Mouse (Mus musculus) gastrocnemius, postnatal 36 days (tissue): Measurements from ENCODE around the gene Golph3l. TPM values are rescaled to one million over a fixed set of nuclear protein-coding genes. Genes with fewer than 3 reads are reported as not detected.

Experiments
- total RNA-seq, 2 experiments: library from RNA; stranded (reverse); gene quantifications; 2 replicates each; pipeline ENCODE4 v1.2.3; 2021

Gene Golph3l
- total RNA-seq, 2 experiments from 2014 or later, result 8.0 to 10.1 TPM

Other genes with a start within 250 kb of the Golph3l start
- gene Setdb1, start 231.7 kb upstream of the Golph3l start, total RNA-seq, result 10 to 100 TPM in 1 of 2 experiments, 1 to 10 TPM in 1; 9.5 to 10.5 TPM
- gene 4930558C23Rik, start 186.1 kb upstream of the Golph3l start, total RNA-seq, result not detected
- gene Arnt, start 154.5 kb upstream of the Golph3l start, total RNA-seq, result 10 to 100 TPM; 34.0 to 44.8 TPM
- 1 to 10 TPM; 8.4 to 9.0 TPM for gene Ctsk, start 89.7 kb upstream of the Golph3l start, total RNA-seq
- 1 to 10 TPM; 3.0 to 5.9 TPM for gene Ctss, start 62.1 kb upstream of the Golph3l start, total RNA-seq
- gene Hormad1, start 29.3 kb upstream of the Golph3l start, total RNA-seq, result not detected
- gene Ensa, start 36.1 kb downstream of the Golph3l start, total RNA-seq, result 10 to 100 TPM; 85.6 to 96.1 TPM
- gene Mcl1, start 69.9 kb downstream of the Golph3l start, total RNA-seq, result 100 to 1,000 TPM; 109 to 130 TPM
- 10 to 100 TPM; 25.7 to 41.2 TPM for gene Adamtsl4, start 99.0 kb downstream of the Golph3l start, total RNA-seq
- 10 to 100 TPM; 14.3 to 28.4 TPM for gene Ecm1, start 150.6 kb downstream of the Golph3l start, total RNA-seq
- gene Tars2, start 171.3 kb downstream of the Golph3l start, total RNA-seq, result 10 to 100 TPM; 28.0 to 28.7 TPM
- gene Rprd2, start 229.9 kb downstream of the Golph3l start, total RNA-seq, result 10 to 100 TPM; 27.8 to 36.1 TPM